Mouse (Mus musculus) megakaryocyte, embryonic 14.5 days (primary cell): Measurements from ENCODE around the gene Tnrc18.
"Not testable (repeated sequence)": the region's sequence is repeated elsewhere in the genome, so short reads cannot be mapped to it uniquely, and the experiment has no call there.

Experiments
- FLI1 ChIP-seq: IDR thresholded peaks from 2 replicates; pipeline ENCODE4 v1.6.1; 2012; ENCODE audit warnings: low read length, inconsistent platforms, mixed read lengths
- GATA1 ChIP-seq: IDR thresholded peaks from 3 replicates; pipeline ENCODE4 v1.6.1; 2012; ENCODE audit warnings: mixed read lengths, low read length, inconsistent platforms, borderline replicate concordance

DNA sequence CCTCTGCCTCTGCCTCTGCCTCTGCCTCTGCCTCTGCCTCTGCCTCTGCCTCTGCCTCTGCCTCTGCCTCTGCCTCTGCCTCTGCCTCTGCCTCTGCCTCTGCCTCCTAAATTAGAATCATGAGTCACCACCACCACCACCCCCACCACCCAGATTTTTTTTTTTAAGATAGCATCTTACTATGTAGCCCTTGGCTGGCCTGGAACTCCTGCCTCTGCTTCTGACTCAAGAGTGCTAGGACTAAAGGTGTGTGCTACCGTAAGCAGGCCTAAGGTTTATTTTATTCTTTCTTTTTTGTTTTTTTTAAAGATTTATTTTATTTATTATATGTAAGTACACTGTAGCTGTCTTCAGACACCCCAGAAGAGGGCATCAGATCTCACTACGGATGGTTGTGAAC lies 20.0 kb upstream of the Tnrc18 start:
- TF ChIP-seq GATA1, FLI1: not testable (repeated sequence)
